Mouse (Mus musculus) embryonic fibroblast, embryonic 13.5 days (primary cell): ENCODE data around the gene Gm28051.

Experiments
- CTCF ChIP-seq: IDR thresholded peaks from 2 replicates; pipeline ENCODE4 v1.5.1; 2011; ENCODE audit warnings: mild to moderate bottlenecking, control low read depth, low read length, moderate library complexity, borderline replicate concordance; ENCODE audit not compliant: insufficient read depth
- POLR2A ChIP-seq: IDR thresholded peaks from 2 replicates; pipeline ENCODE4 v1.6.1; 2011; ENCODE audit warnings: low read depth, mild to moderate bottlenecking, control low read depth, low read length, moderate library complexity

GRCm38 (mm10) chr12:102740285-102740684 lies 17.3 kb downstream of the Gm28051 start:
- no peak for TF ChIP-seq CTCF
- TF ChIP-seq POLR2A: no peak
